Mouse (Mus musculus) hindbrain, embryonic 12.5 days (tissue): ENCODE data around the gene Mfsd4b3. TPM values are rescaled to one million over a fixed set of nuclear protein-coding genes. Genes with fewer than 3 reads are reported as not detected.

ENCODE experiments used
- ATAC-seq: fragments of 200-750 bp; cut with Nextera tagmentation; 2 replicates; pipeline ENCODE4 v1.8.0; 2017; ENCODE audit warnings: moderate TSS enrichment; ENCODE audit not compliant: low FRiP score
- H3K27ac ChIP-seq: fragments of 300-500 bp; sonication (generic); 2 replicates; pipeline ENCODE4 v1.5.1; 2016; ENCODE audit warnings: mild to moderate bottlenecking
- H3K27me3 ChIP-seq: fragments of 300-500 bp; sonication (generic); 2 replicates; pipeline ENCODE4 v1.6.1; 2016; ENCODE audit warnings: mild to moderate bottlenecking
- H3K36me3 ChIP-seq: fragments of 300-500 bp; sonication (generic); 2 replicates; pipeline ENCODE4 v1.6.1; 2016; ENCODE audit warnings: mild to moderate bottlenecking
- H3K4me1 ChIP-seq: fragments of 300-500 bp; sonication (generic); 2 replicates; pipeline ENCODE4 v1.6.1; 2016
- H3K4me2 ChIP-seq: fragments of 300-500 bp; sonication (generic); replicated peaks from 2 replicates; pipeline ENCODE4 v1.6.1; 2016; ENCODE audit warnings: mild to moderate bottlenecking
- H3K4me3 ChIP-seq: fragments of 300-500 bp; sonication (generic); 2 replicates; pipeline ENCODE4 v1.5.1; 2016; ENCODE audit warnings: mild to moderate bottlenecking
- H3K9ac ChIP-seq: fragments of 300-500 bp; sonication (generic); 2 replicates; pipeline ENCODE4 v1.6.1; 2016; ENCODE audit warnings: mild to moderate bottlenecking, moderate library complexity
- H3K9me3 ChIP-seq: fragments of 300-500 bp; sonication (generic); replicated peaks from 2 replicates; pipeline ENCODE4 v1.6.1; 2016; ENCODE audit warnings: mild to moderate bottlenecking
- WGBS: fragments of 180-500 bp; shearing (Covaris S2); methylation state at CpG from one replicate; pipeline ENCODE4 v1.1.7; 2016; 5-methylcytosine and 5-hydroxymethylcytosine counted together
- polyA plus RNA-seq: library from polyadenylated mRNA; unstranded; fragments of >200 nt; fragmentation: Nextera tagmentation; extraction: Ambion mirVana; gene quantifications from 2 replicates; pipeline ENCODE4 v1.2.1, GENCODE M21; 2016

Mfsd4b3 gene
- polyA plus RNA-seq, 1 experiment from 2014 or later: 0.19 TPM

- Histone ChIP-seq H3K4me2 (no peak overlapping the region), H3K9ac (no peak overlapping the region), H3K27me3 (no peaks in the 10 kb centered on the region), H3K9me3 (no peaks in the 10 kb centered on the region), H3K4me3 (no peak overlapping the region), H3K4me1 (no peaks in the 10 kb centered on the region), H3K27ac (no peak overlapping the region), H3K36me3 (no peaks in the 10 kb centered on the region)
- ATAC-seq: no peak
- WGBS: 76% methylated on average over 13 of the region's 13 CpGs
Measured at GRCm38 (mm10) chr10:39908768-39909441, 51.0 kb downstream of the Mfsd4b3 start.

- H3K4me1 ChIP-seq: no peaks in the 10 kb centered on the region
- no peak overlapping the region for H3K27ac ChIP-seq
- H3K4me3 ChIP-seq: no peak overlapping the region
- no peak overlapping the region for H3K4me2 ChIP-seq
- WGBS: 82% methylated on average over 10 of the region's 10 CpGs
- no peak for ATAC-seq
- H3K9me3 ChIP-seq: no peaks in the 10 kb centered on the region
- no peaks in the 10 kb centered on the region for H3K27me3 ChIP-seq
- no peaks in the 10 kb centered on the region for H3K36me3 ChIP-seq
- H3K9ac ChIP-seq: no peak overlapping the region
Measured at GRCm38 (mm10) chr10:39906799-39907658, 52.9 kb downstream of the Mfsd4b3 start.

GRCm38 (mm10) chr10:39904191-39904590 lies 55.8 kb downstream of the Mfsd4b3 start:
- Histone ChIP-seq H3K4me3 (no peak overlapping the region), H3K4me1 (no peaks in the 10 kb centered on the region), H3K27ac (no peak overlapping the region), H3K36me3 (no peaks in the 10 kb centered on the region), H3K4me2 (no peak overlapping the region), H3K9me3 (no peaks in the 10 kb centered on the region), H3K9ac (no peak overlapping the region), H3K27me3 (no peaks in the 10 kb centered on the region)
- no peak for ATAC-seq
- WGBS: 77% methylated on average over 3 of the region's 3 CpGs

DNA sequence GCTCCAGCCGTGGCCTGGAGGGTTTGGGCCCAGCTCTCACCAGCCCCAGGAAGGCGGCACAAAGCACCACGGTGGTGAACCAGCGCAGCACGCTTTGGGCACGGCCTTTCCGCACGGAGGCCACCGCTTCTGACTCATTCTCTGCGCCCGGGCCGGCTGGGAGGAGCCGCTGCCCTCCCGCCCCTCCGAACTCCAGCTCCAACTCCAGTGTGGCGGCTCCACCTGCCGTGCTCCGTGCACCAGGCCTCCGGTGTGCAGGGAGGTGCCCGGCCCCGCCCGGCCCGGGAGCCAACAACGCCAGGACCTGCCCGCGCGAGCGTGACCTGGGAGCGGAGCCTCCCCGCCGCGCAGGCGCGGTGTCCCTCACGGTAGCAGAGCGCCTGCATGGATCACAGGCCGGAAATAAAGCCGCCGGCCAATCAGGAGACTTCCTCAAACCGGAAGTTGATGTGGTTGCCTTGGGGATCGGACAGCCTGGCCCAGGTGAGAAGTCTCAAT lies 61.0 kb downstream of the Mfsd4b3 start, which contains the start of gene Mfsd4b4:
TSS of gene Mfsd4b4 (minus strand) at position 365 of the 498 bp plus-strand sequence.
- Histone ChIP-seq H3K27me3 (no peaks in the 10 kb centered on the region), H3K36me3 (no peaks in the 10 kb centered on the region), H3K9me3 (no peaks in the 10 kb centered on the region), H3K4me1 (peaks cover 8% of the 10 kb centered on the region), H3K27ac (peak within 1 kb of the TSS; percentile 79), H3K4me3 (peak within 1 kb of the TSS; percentile 69), H3K9ac (peak within 1 kb of the TSS; percentile 85), H3K4me2 (peak within 1 kb of the TSS; percentile 80)
- WGBS: under 1% methylated on average over 41 of the region's 41 CpGs
- peak; percentile 98 for ATAC-seq

Other genes starting within 250 kb of the Mfsd4b3 start
- gene Rev3l, start 228.0 kb downstream of the Mfsd4b3 start, polyA plus RNA-seq: 22.5 and 23.8 TPM in 2 replicates
- 6.0 and 6.1 TPM in 2 replicates for gene Mfsd4b4, start 60.9 kb downstream of the Mfsd4b3 start, polyA plus RNA-seq
- not detected in 2 replicates for gene Mfsd4b2, start 33.2 kb downstream of the Mfsd4b3 start, polyA plus RNA-seq
- 0.10 and 0.14 TPM in 2 replicates for gene Mfsd4b5, start 26.5 kb upstream of the Mfsd4b3 start, polyA plus RNA-seq
- gene Mfsd4b1, start 65.1 kb upstream of the Mfsd4b3 start, polyA plus RNA-seq: 0.35 and 0.49 TPM in 2 replicates
- gene Slc16a10, start 182.1 kb upstream of the Mfsd4b3 start, polyA plus RNA-seq: 12.6 and 13.6 TPM in 2 replicates